Mouse (Mus musculus) myocyte (in vitro differentiated cells): ENCODE measurements around the gene Cables2.

ENCODE experiments used
- CEBPB ChIP-seq: IDR thresholded peaks from 2 replicates; pipeline ENCODE4 v1.6.1; 2011; ENCODE audit warnings: mild to moderate bottlenecking, moderate library complexity; ENCODE audit not compliant: poor library complexity, insufficient read depth, severe bottlenecking
- POLR2A ChIP-seq: IDR thresholded peaks from one replicate; pipeline ENCODE4 v1.6.1; 2011; ENCODE audit warnings: low read depth, mild to moderate bottlenecking, control low read depth, moderate library complexity; ENCODE audit not compliant: insufficient read length
- POLR2AphosphoS2 ChIP-seq: IDR thresholded peaks from one replicate; pipeline ENCODE4 v1.6.1; 2011; ENCODE audit warnings: low read depth, control low read depth; ENCODE audit not compliant: insufficient read length
- TCF12 ChIP-seq: IDR thresholded peaks from one replicate; pipeline ENCODE4 v1.6.1; 2011; ENCODE audit warnings: mild to moderate bottlenecking, control low read depth; ENCODE audit not compliant: poor library complexity, insufficient read depth, severe bottlenecking
- USF1 ChIP-seq: IDR thresholded peaks from one replicate; pipeline ENCODE4 v1.6.1; 2011; ENCODE audit warnings: low read depth, mild to moderate bottlenecking, control low read depth, moderate library complexity

DNA sequence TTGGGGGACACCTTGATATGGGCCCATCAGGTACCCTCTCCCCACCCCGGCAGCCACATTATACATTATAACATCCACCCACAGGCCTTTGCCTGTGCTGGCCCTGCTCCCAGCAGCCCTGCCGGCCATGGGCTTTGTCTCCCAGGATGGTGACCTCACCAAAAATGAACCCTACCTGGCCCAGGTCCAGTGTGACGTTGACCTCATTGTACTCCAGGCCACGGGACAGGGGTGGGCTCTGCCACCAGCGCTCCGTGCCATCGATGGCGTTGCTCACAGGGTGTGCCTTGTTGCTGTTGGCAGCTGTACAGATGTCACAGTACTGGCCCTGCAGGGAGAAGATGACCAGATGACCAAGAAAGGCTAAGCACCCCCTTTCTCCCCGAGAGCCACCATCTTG lies 52.2 kb downstream of the Cables2 start:
- TF ChIP-seq POLR2A (no peak), TCF12 (no peak), POLR2AphosphoS2 (no peak), CEBPB (no peak), USF1 (no peak)
